Mouse (Mus musculus): ENCODE results near the gene Gpr4. TPM values are rescaled to one million over a fixed set of nuclear protein-coding genes. Genes with fewer than 3 reads are reported as not detected.

Gpr4 gene
- total and polyA plus RNA-seq, 3 experiments: 0.04 to 0.31 TPM; not detected in 1

DNA sequence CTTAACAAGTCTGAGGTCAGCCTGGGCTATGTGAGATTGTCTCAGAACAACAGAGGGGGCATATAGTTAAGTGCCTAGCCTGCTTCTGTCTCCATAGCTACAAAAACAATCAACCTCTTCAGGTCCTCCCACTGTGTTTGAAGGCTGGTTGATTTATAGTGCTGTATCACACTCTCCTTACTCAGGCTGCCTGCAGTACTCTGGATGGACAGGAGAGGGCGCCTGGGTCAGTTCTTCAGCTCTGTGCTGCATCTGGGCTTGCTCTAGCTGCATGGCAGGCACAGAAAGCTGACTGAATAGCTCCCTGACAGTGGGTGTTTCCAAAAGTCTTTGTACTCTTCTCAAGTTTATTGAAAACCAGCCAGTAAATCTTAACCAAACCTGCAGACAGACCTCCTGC is 27.1 kb downstream of the Gpr4 start:
- Histone ChIP-seq H3K4me3 (replicated peaks in 1 of 3; ENCODE audit: low read depth in 2 of 3, low read length in 2 of 3, poor library complexity in 1 of 3) (no peak overlapping the region), H3K27me3 (replicated peaks) (no peaks in the 10 kb centered on the region), H3K9me3 (replicated peaks; ENCODE audit: low read length) (no peaks in the 10 kb centered on the region), H3K27ac (ENCODE audit: insufficient read depth, low read depth) (no peak overlapping the region), H3K4me2 (ENCODE audit: insufficient read depth, low read depth, poor library complexity, severe bottlenecking) (no peak overlapping the region), H3K9ac (ENCODE audit: insufficient read depth, low read depth) (no peak overlapping the region), H3K36me3 (replicated peaks in 1 of 2; ENCODE audit: control insufficient read depth in 1 of 2, insufficient read depth in 1 of 2, low read length in 1 of 2) (peaks cover 0 to 39% of the 10 kb centered on the region in 2 experiments), H3K79me2 (replicated peaks; ENCODE audit: control insufficient read depth, extremely low read depth, insufficient read depth, poor library complexity, severe bottlenecking) (no peaks in the 10 kb centered on the region; the same call in none of the 2 replicates), H3K4me1 (ENCODE audit: control insufficient read depth in 1 of 2, insufficient read depth in 2 of 2) (peaks cover 2 to 23% of the 10 kb centered on the region in 2 experiments; a peak in 3 of 4 replicates)
- TF ChIP-seq NRF1 (IDR thresholded peaks at IDR 0.05; ENCODE audit: low read depth, low read length) (0 out of 2 replicates have a peak, but pooled peaks have one; percentile 15), MYC (IDR thresholded peaks at IDR 0.05; ENCODE audit: low read depth, low read length) (0 out of 2 replicates have a peak, but pooled peaks have one; percentile 41), ETS1 (conservative IDR thresholded peaks at IDR 0.05; ENCODE audit: low read depth, low read length) (no peak), ZC3H11A (IDR thresholded peaks at IDR 0.05; ENCODE audit: low read depth, low read length) (peak; percentile 76), CTCF (conservative IDR thresholded peaks at IDR 0.05 in 1 of 2, IDR thresholded peaks at IDR 0.05 in 1 of 2; ENCODE audit: low read depth in 2 of 2, low read length in 2 of 2) (peak; percentile 98 to 99), MAX (IDR thresholded peaks at IDR 0.05; ENCODE audit: low read length) (0 out of 2 replicates have a peak, but pooled peaks have one; percentile 12), RAD21 (IDR thresholded peaks at IDR 0.05; ENCODE audit: low read depth, low read length) (peak; percentile 87), JUND (conservative IDR thresholded peaks at IDR 0.05; ENCODE audit: low read depth, low read length) (0 out of 2 replicates have a peak, but pooled peaks have one; percentile 10), E2F4 (IDR thresholded peaks at IDR 0.05; ENCODE audit: insufficient replicate concordance, low read depth, low read length) (no peak), GABPA (IDR thresholded peaks at IDR 0.05; ENCODE audit: insufficient replicate concordance, low read depth, low read length) (no peak), SMC3 (IDR thresholded peaks at IDR 0.05; ENCODE audit: low read depth, low read length) (peak; percentile 99)
- DNase-seq (ENCODE audit: extremely low read depth): peak; percentile 89
- in situ Hi-C loops (cut with MboI; ENCODE audit: low pct_ligation_motif_present, low pct_unique_long_range_greater_than_20kb, low sequenced_read_pairs): no loop called here
- dilution Hi-C loops (cut with MboI; ENCODE audit: extremely low pct_ligation_motif_present, extremely low pct_unique_long_range_greater_than_20kb, low sequenced_read_pairs): no loop called here

DNA sequence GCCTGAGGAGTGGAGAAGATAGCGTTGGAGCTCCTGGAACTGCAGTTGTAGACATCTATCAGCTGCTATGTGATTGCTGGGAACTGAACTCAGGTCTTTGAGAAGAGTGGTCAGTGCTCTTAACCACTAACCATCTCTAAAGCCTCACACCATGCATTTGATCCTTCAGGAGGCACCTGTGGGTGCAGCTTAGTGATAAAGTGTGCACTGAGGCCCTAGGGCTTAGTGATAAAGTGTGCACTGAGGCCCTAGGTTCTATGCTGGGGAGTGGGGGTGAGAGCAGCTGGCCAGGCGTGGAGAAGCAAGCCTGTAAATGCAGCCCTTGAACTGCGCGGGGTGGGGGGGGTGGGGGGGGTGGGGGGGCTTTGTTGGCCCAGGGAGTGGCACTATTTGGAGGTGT is 27.6 kb downstream of the Gpr4 start:
- H3K4me2 ChIP-seq (ENCODE audit: insufficient read depth, low read depth, poor library complexity, severe bottlenecking): no peak overlapping the region

More for the DNA sequence above, 27.6 kb downstream of the Gpr4 start:
- Histone ChIP-seq H3K36me3 (replicated peaks in 1 of 2; ENCODE audit: control insufficient read depth in 1 of 2, insufficient read depth in 1 of 2, low read length in 1 of 2) (peaks cover 4 to 40% of the 10 kb centered on the region in 2 experiments), H3K27me3 (replicated peaks) (no peaks in the 10 kb centered on the region), H3K27ac (ENCODE audit: insufficient read depth, low read depth) (no peak overlapping the region), H3K9me3 (replicated peaks; ENCODE audit: low read length) (no peaks in the 10 kb centered on the region), H3K4me3 (replicated peaks in 1 of 3; ENCODE audit: low read depth in 2 of 3, low read length in 2 of 3, poor library complexity in 1 of 3) (no peak overlapping the region), H3K4me1 (ENCODE audit: control insufficient read depth in 1 of 2, insufficient read depth in 2 of 2) (peaks cover 7 to 28% of the 10 kb centered on the region in 2 experiments), H3K9ac (ENCODE audit: insufficient read depth, low read depth) (no peak overlapping the region), H3K79me2 (replicated peaks; ENCODE audit: control insufficient read depth, extremely low read depth, insufficient read depth, poor library complexity, severe bottlenecking) (no peaks in the 10 kb centered on the region; the same call in none of the 2 replicates)
- dilution Hi-C loops (cut with MboI; ENCODE audit: extremely low pct_ligation_motif_present, extremely low pct_unique_long_range_greater_than_20kb, low sequenced_read_pairs): no loop called here
- in situ Hi-C loops (cut with MboI; ENCODE audit: low pct_ligation_motif_present, low pct_unique_long_range_greater_than_20kb, low sequenced_read_pairs): no loop called here
- no peak for TF ChIP-seq MYC (IDR thresholded peaks at IDR 0.05; ENCODE audit: low read depth, low read length)
- TF ChIP-seq POLR2A (IDR thresholded peaks at IDR 0.05; ENCODE audit: low read depth, low read length): no peak
- TF ChIP-seq UBTF (IDR thresholded peaks at IDR 0.05; ENCODE audit: low read depth, low read length): no peak
- TF ChIP-seq ETS1 (conservative IDR thresholded peaks at IDR 0.05; ENCODE audit: low read depth, low read length): no peak
- TF ChIP-seq RCOR1 (conservative IDR thresholded peaks at IDR 0.05; ENCODE audit: low read depth, low read length): no peak
- no peak for TF ChIP-seq HCFC1 (IDR thresholded peaks at IDR 0.05; ENCODE audit: low read depth, low read length)
- TF ChIP-seq MAFK (IDR thresholded peaks at IDR 0.05; ENCODE audit: insufficient replicate concordance, low read length): no peak
- no peak for TF ChIP-seq SMC3 (IDR thresholded peaks at IDR 0.05; ENCODE audit: low read depth, low read length)
- no peak for TF ChIP-seq TCF12 (IDR thresholded peaks at IDR 0.05; ENCODE audit: low read depth, low read length)
- TF ChIP-seq CTCF (conservative IDR thresholded peaks at IDR 0.05 in 1 of 2, IDR thresholded peaks at IDR 0.05 in 1 of 2; ENCODE audit: low read depth in 2 of 2, low read length in 2 of 2): no peak
- no peak for TF ChIP-seq JUN (IDR thresholded peaks at IDR 0.05; ENCODE audit: insufficient read depth, low read depth, low read length)
- TF ChIP-seq MAZ (IDR thresholded peaks at IDR 0.05; ENCODE audit: low read depth, low read length): no peak
- no peak for TF ChIP-seq IRF4 (IDR thresholded peaks at IDR 0.05; ENCODE audit: low read depth, low read length)
- TF ChIP-seq MEF2A (IDR thresholded peaks at IDR 0.05; ENCODE audit: borderline replicate concordance, low read depth, low read length): no peak
- no peak for TF ChIP-seq RAD21 (IDR thresholded peaks at IDR 0.05; ENCODE audit: low read depth, low read length)
- no peak for TF ChIP-seq USF1 (IDR thresholded peaks at IDR 0.05; ENCODE audit: low read depth, low read length)
- no peak for TF ChIP-seq BHLHE40 (IDR thresholded peaks at IDR 0.05; ENCODE audit: low read depth, low read length)
- TF ChIP-seq EP300 (IDR thresholded peaks at IDR 0.05; ENCODE audit: low read length): no peak
- no peak for TF ChIP-seq PAX5 (IDR thresholded peaks at IDR 0.05; ENCODE audit: low read length)
- no peak for DNase-seq (ENCODE audit: extremely low read depth)

All from CH12.LX (cell line).